In genomic region chr7:27606481-27607254, GRCm38 (mm10) we compare ENCODE assay signal across 11 mouse cellular contexts. TPM values are rescaled to one million over a fixed set of nuclear protein-coding genes. Genes with fewer than 3 reads are reported as not detected.
DNase-seq lines count a peak whose midpoint lies in the region; ATAC-seq and TF ChIP-seq lines count a peak whose summit lies in the region.
"Had no signal": no experiment of that assay in that cellular context is flagged by ENCODE, and none has a peak within 500 bp of the region (broad histone marks: within the 10 kb centered on the region; RNA-seq: fewer than 3 reads in every experiment).

No protein-coding gene starts in this region.

- TF ChIP-seq CTCF in kidney, postnatal 0 days (IDR thresholded peaks at IDR 0.05; ENCODE audit: low read depth) = no peak

- H3K36me3 ChIP-seq in forebrain, embryonic 15.5 days = peaks cover 19% of the 10 kb centered on the region
- peaks cover 20% of the 10 kb centered on the region for H3K36me3 ChIP-seq in forebrain, embryonic 14.5 days (ENCODE audit: control insufficient read depth, insufficient read depth, low read length)
- peaks cover 20% of the 10 kb centered on the region; the same call in 1 of the 2 replicates for H3K36me3 ChIP-seq in kidney, postnatal 0 days (ENCODE audit: insufficient read depth, low read length)
- H3K36me3 ChIP-seq in embryonic facial prominence, embryonic 11.5 days (replicated peaks; ENCODE audit: control insufficient read depth, insufficient read depth, low read depth, low read length) = no peaks in the 10 kb centered on the region
- H3K36me3 ChIP-seq in limb, embryonic 13.5 days = peaks cover 42% of the 10 kb centered on the region

- WGBS in forebrain, embryonic 15.5 days = 73% methylated on average over 10 of the region's 10 CpGs
- 71% methylated on average over 10 of the region's 10 CpGs for WGBS in forebrain, embryonic 14.5 days
- WGBS in kidney, postnatal 0 days = 42% methylated on average over 10 of the region's 10 CpGs
- 58% methylated on average over 10 of the region's 10 CpGs for WGBS in embryonic facial prominence, embryonic 11.5 days
- 47% methylated on average over 10 of the region's 10 CpGs for WGBS in limb, embryonic 13.5 days

- peaks cover 59% of the 10 kb centered on the region for H3K4me1 ChIP-seq in forebrain, embryonic 15.5 days
- peaks cover 11% of the 10 kb centered on the region for H3K4me1 ChIP-seq in forebrain, embryonic 14.5 days (ENCODE audit: control insufficient read depth, insufficient read depth, low read length)
- H3K4me1 ChIP-seq in kidney, postnatal 0 days (replicated peaks; ENCODE audit: insufficient read depth, low read length) = peaks cover 17% of the 10 kb centered on the region
- no peaks in the 10 kb centered on the region; the same call in 1 of the 2 replicates for H3K4me1 ChIP-seq in embryonic facial prominence, embryonic 11.5 days (ENCODE audit: control insufficient read depth, insufficient read depth, low read length)
- peaks cover 55% of the 10 kb centered on the region for H3K4me1 ChIP-seq in limb, embryonic 13.5 days

- no peak for ATAC-seq in forebrain, embryonic 15.5 days (replicated peaks)
- ATAC-seq in forebrain, embryonic 14.5 days = no peak
- ATAC-seq in kidney, postnatal 0 days (replicated peaks; ENCODE audit: low FRiP score, low read depth) = no peak
- no peak; the same call in 1 of the 2 replicates for ATAC-seq in embryonic facial prominence, embryonic 11.5 days (replicated peaks; ENCODE audit: insufficient number of reproducible peaks, low FRiP score, low TSS enrichment, low read depth)
- ATAC-seq in limb, embryonic 13.5 days (ENCODE audit: low FRiP score, low read depth) = peak; percentile 49; the same call in 1 of the 2 replicates
- ATAC-seq: CD4-positive, CD25-positive, alpha-beta regulatory T cell, adult 4 months had no signal

- H3K4me3 ChIP-seq in forebrain, embryonic 15.5 days = no peak overlapping the region
- no peak overlapping the region for H3K4me3 ChIP-seq in forebrain, embryonic 14.5 days (ENCODE audit: low read depth, low read length)
- H3K4me3 ChIP-seq in kidney, postnatal 0 days (replicated peaks; ENCODE audit: low read depth, low read length) = no peak overlapping the region
- no peak overlapping the region for H3K4me3 ChIP-seq in embryonic facial prominence, embryonic 11.5 days (ENCODE audit: low read depth, low read length)
- no peak overlapping the region for H3K4me3 ChIP-seq in limb, embryonic 13.5 days
- H3K4me3 ChIP-seq: liver, embryonic 13.5 days had no signal

- H3K9ac ChIP-seq in forebrain, embryonic 15.5 days (replicated peaks) = no peak overlapping the region; the same call in 1 of the 2 replicates
- no peak overlapping the region for H3K9ac ChIP-seq in forebrain, embryonic 14.5 days (ENCODE audit: low read length)
- peak overlapping the region; percentile 15; the same call in 1 of the 2 replicates for H3K9ac ChIP-seq in kidney, postnatal 0 days (ENCODE audit: low read depth, low read length)
- 0 out of 2 replicates have a peak overlapping the region, but pooled peaks have one; percentile 28 for H3K9ac ChIP-seq in embryonic facial prominence, embryonic 11.5 days (replicated peaks; ENCODE audit: low read length)
- peak overlapping the region; percentile 31; the same call in 1 of the 2 replicates for H3K9ac ChIP-seq in limb, embryonic 13.5 days
- H3K9ac ChIP-seq: liver, embryonic 13.5 days had no signal

- no peaks in the 10 kb centered on the region for H3K9me3 ChIP-seq in forebrain, embryonic 15.5 days
- H3K9me3 ChIP-seq in forebrain, embryonic 14.5 days (replicated peaks; ENCODE audit: control insufficient read depth, low read length) = no peaks in the 10 kb centered on the region
- no peaks in the 10 kb centered on the region for H3K9me3 ChIP-seq in kidney, postnatal 0 days (replicated peaks; ENCODE audit: low read length)
- H3K9me3 ChIP-seq in embryonic facial prominence, embryonic 11.5 days (replicated peaks; ENCODE audit: control insufficient read depth, low read length) = no peaks in the 10 kb centered on the region
- no peaks in the 10 kb centered on the region for H3K9me3 ChIP-seq in limb, embryonic 13.5 days
- H3K9me3 ChIP-seq: liver, embryonic 13.5 days had no signal

- DNase-seq in forebrain, embryonic 14.5 days (ENCODE audit: low spot score) = no peak
- peak; percentile 16 for DNase-seq in kidney, postnatal 0 days (ENCODE audit: low spot score)
- DNase-seq in kidney, postnatal 25 days = no peak
- peak; percentile 23 for DNase-seq in embryonic facial prominence, embryonic 11.5 days (ENCODE audit: low spot score)
- DNase-seq in adrenal gland, adult 2 months = no peak
- no peak for DNase-seq in right cerebral cortex, postnatal 14 days
- DNase-seq: liver, embryonic 13.5 days had no signal

- no peaks in the 10 kb centered on the region for H3K27me3 ChIP-seq in forebrain, embryonic 15.5 days
- H3K27me3 ChIP-seq in forebrain, embryonic 14.5 days (replicated peaks; ENCODE audit: control insufficient read depth, insufficient read depth, low read length) = no peaks in the 10 kb centered on the region
- H3K27me3 ChIP-seq in kidney, postnatal 0 days (ENCODE audit: insufficient read depth, low read length) = no peaks in the 10 kb centered on the region
- no peaks in the 10 kb centered on the region for H3K27me3 ChIP-seq in embryonic facial prominence, embryonic 11.5 days (ENCODE audit: control insufficient read depth, insufficient read depth, low read length)
- no peaks in the 10 kb centered on the region for H3K27me3 ChIP-seq in limb, embryonic 13.5 days
- H3K27me3 ChIP-seq: liver, embryonic 13.5 days had no signal

- no peak overlapping the region for H3K4me2 ChIP-seq in forebrain, embryonic 15.5 days (replicated peaks)
- H3K4me2 ChIP-seq in forebrain, embryonic 14.5 days (ENCODE audit: low read length) = no peak overlapping the region
- no peak overlapping the region for H3K4me2 ChIP-seq in kidney, postnatal 0 days (ENCODE audit: low read length)
- H3K4me2 ChIP-seq in embryonic facial prominence, embryonic 11.5 days (ENCODE audit: low read depth, low read length) = no peak overlapping the region
- peak overlapping the region; percentile 30 for H3K4me2 ChIP-seq in limb, embryonic 13.5 days (replicated peaks)
- H3K4me2 ChIP-seq: liver, embryonic 13.5 days had no signal

- peak overlapping the region; percentile 36; the same call in 1 of the 2 replicates for H3K27ac ChIP-seq in forebrain, embryonic 15.5 days (replicated peaks)
- H3K27ac ChIP-seq in forebrain, embryonic 14.5 days (ENCODE audit: low read depth, low read length) = no peak overlapping the region
- no peak overlapping the region for H3K27ac ChIP-seq in kidney, postnatal 0 days
- H3K27ac ChIP-seq in embryonic facial prominence, embryonic 11.5 days (replicated peaks; ENCODE audit: low read depth, low read length) = no peak overlapping the region
- peak overlapping the region; percentile 88; the same call in 1 of the 2 replicates for H3K27ac ChIP-seq in limb, embryonic 13.5 days

RNA-seq across cellular contexts. Expression of gene Akt2, which starts 15.3 kb away (rescaled TPM):
- 94.2 and 97.1 TPM in 2 replicates for polyA plus RNA-seq in forebrain, embryonic 15.5 days (2015; fragmentation: Nextera tagmentation; extraction: Ambion mirVana)
- 80.6 and 85.8 TPM in 2 replicates for polyA plus RNA-seq in forebrain, embryonic 14.5 days (2014; fragmentation: Nextera tagmentation; extraction: Ambion mirVana)
- 74.3 and 75.3 TPM in 2 replicates for polyA plus RNA-seq in kidney, postnatal 0 days (2015; fragmentation: Nextera tagmentation; extraction: Ambion mirVana)
- polyA plus RNA-seq in embryonic facial prominence, embryonic 11.5 days (2014; fragmentation: Nextera tagmentation; extraction: Ambion mirVana) = 82.8 and 83.3 TPM in 2 replicates
- 114 and 117 TPM in 2 replicates for polyA plus RNA-seq in limb, embryonic 13.5 days (2015; fragmentation: Nextera tagmentation; extraction: Ambion mirVana)
- 100 to 1,000 TPM; 219 to 227 TPM for total RNA-seq in adrenal gland, adult 2 months (2021)
- polyA plus RNA-seq in adrenal gland, adult 2 months (2012; rRNA removed) = 128 and 143 TPM in 2 replicates

RNA-seq across cellular contexts. Expression of gene Ttc9b, which starts 47.0 kb away (rescaled TPM):
- polyA plus RNA-seq in forebrain, embryonic 15.5 days (2015; fragmentation: Nextera tagmentation; extraction: Ambion mirVana) = 64.1 and 66.2 TPM in 2 replicates
- 69.3 and 73.8 TPM in 2 replicates for polyA plus RNA-seq in forebrain, embryonic 14.5 days (2014; fragmentation: Nextera tagmentation; extraction: Ambion mirVana)
- polyA plus RNA-seq in kidney, postnatal 0 days (2015; fragmentation: Nextera tagmentation; extraction: Ambion mirVana) = not detected in 2 replicates
- 2.0 and 3.5 TPM in 2 replicates for polyA plus RNA-seq in embryonic facial prominence, embryonic 11.5 days (2014; fragmentation: Nextera tagmentation; extraction: Ambion mirVana)
- 0.10 TPM in 1 of 2 replicates, not detected in the other for polyA plus RNA-seq in limb, embryonic 13.5 days (2015; fragmentation: Nextera tagmentation; extraction: Ambion mirVana)
- total RNA-seq in adrenal gland, adult 2 months (2021) = not detected
- 0.06 and 0.48 TPM in 2 replicates for polyA plus RNA-seq in adrenal gland, adult 2 months (2012; rRNA removed)
- total RNA-seq: gastrocnemius, adult 18-20 months had no signal
- polyA plus RNA-seq: CD4-positive, CD25-positive, alpha-beta regulatory T cell, adult 4 months had no signal

RNA-seq across cellular contexts. Expression of gene 2310022A10Rik, which starts 53.6 kb away (rescaled TPM):
- 36.9 and 38.9 TPM in 2 replicates for polyA plus RNA-seq in forebrain, embryonic 15.5 days (2015; fragmentation: Nextera tagmentation; extraction: Ambion mirVana)
- polyA plus RNA-seq in forebrain, embryonic 14.5 days (2014; fragmentation: Nextera tagmentation; extraction: Ambion mirVana) = 26.3 and 31.2 TPM in 2 replicates
- 20.1 and 20.9 TPM in 2 replicates for polyA plus RNA-seq in kidney, postnatal 0 days (2015; fragmentation: Nextera tagmentation; extraction: Ambion mirVana)
- 26.4 and 27.5 TPM in 2 replicates for polyA plus RNA-seq in embryonic facial prominence, embryonic 11.5 days (2014; fragmentation: Nextera tagmentation; extraction: Ambion mirVana)
- 34.6 and 37.0 TPM in 2 replicates for polyA plus RNA-seq in limb, embryonic 13.5 days (2015; fragmentation: Nextera tagmentation; extraction: Ambion mirVana)
- total RNA-seq in adrenal gland, adult 2 months (2021) = 10 to 100 TPM; 12.8 to 15.9 TPM
- polyA plus RNA-seq in adrenal gland, adult 2 months (2012; rRNA removed) = 22.5 and 27.7 TPM in 2 replicates

RNA-seq across cellular contexts. Expression of gene Pld3, which starts 53.6 kb away (rescaled TPM):
- 95.7 and 106 TPM in 2 replicates for polyA plus RNA-seq in forebrain, embryonic 15.5 days (2015; fragmentation: Nextera tagmentation; extraction: Ambion mirVana)
- polyA plus RNA-seq in forebrain, embryonic 14.5 days (2014; fragmentation: Nextera tagmentation; extraction: Ambion mirVana) = 98.6 and 108 TPM in 2 replicates
- polyA plus RNA-seq in kidney, postnatal 0 days (2015; fragmentation: Nextera tagmentation; extraction: Ambion mirVana) = 109 and 118 TPM in 2 replicates
- polyA plus RNA-seq in embryonic facial prominence, embryonic 11.5 days (2014; fragmentation: Nextera tagmentation; extraction: Ambion mirVana) = 57.1 and 65.5 TPM in 2 replicates
- polyA plus RNA-seq in limb, embryonic 13.5 days (2015; fragmentation: Nextera tagmentation; extraction: Ambion mirVana) = 94.8 and 95.0 TPM in 2 replicates
- 100 to 1,000 TPM; 111 to 179 TPM for total RNA-seq in adrenal gland, adult 2 months (2021)
- 202 and 253 TPM in 2 replicates for polyA plus RNA-seq in adrenal gland, adult 2 months (2012; rRNA removed)

Comparison
In these comparisons a context has a peak if more than half of its experiments do, and no peak if none do; other contexts are left out.
1. H3K27ac ChIP-seq: peak in forebrain, embryonic 15.5 days (single experiment) and limb, embryonic 13.5 days (single experiment); none in forebrain, embryonic 14.5 days (single experiment), kidney, postnatal 0 days (single experiment) and embryonic facial prominence, embryonic 11.5 days (single experiment).
2. DNase-seq: peak in kidney, postnatal 0 days (single experiment) and embryonic facial prominence, embryonic 11.5 days (single experiment); none in forebrain, embryonic 14.5 days (single experiment), kidney, postnatal 25 days (0 of 2), adrenal gland, adult 2 months (single experiment) and right cerebral cortex, postnatal 14 days (single experiment).
3. H3K9ac ChIP-seq: peak in kidney, postnatal 0 days (single experiment), embryonic facial prominence, embryonic 11.5 days (single experiment) and limb, embryonic 13.5 days (single experiment); none in forebrain, embryonic 15.5 days (single experiment) and forebrain, embryonic 14.5 days (single experiment).
4. RNA of gene Ttc9b, which starts 47.0 kb away (polyA plus RNA-seq): 69.3 to 73.8 TPM in forebrain, embryonic 14.5 days and 64.1 to 66.2 TPM in forebrain, embryonic 15.5 days; 2.0 to 3.5 TPM in embryonic facial prominence, embryonic 11.5 days, 0.10 TPM in limb, embryonic 13.5 days, 0.06 to 0.48 TPM in adrenal gland, adult 2 months and not detected in kidney, postnatal 0 days; every median in the first group is over 10 times any median in the second.